Mouse (Mus musculus) ES-Bruce4 (cell line): ENCODE data around the gene Sh3bgrl3.

ENCODE experiments used
- CTCF ChIP-seq: IDR thresholded peaks from one replicate; pipeline ENCODE4 v1.8.1; 2011; ENCODE audit warnings: low read depth, low read length
- POLR2A ChIP-seq: IDR thresholded peaks from one replicate; pipeline ENCODE4 v1.8.1; 2011; ENCODE audit warnings: low read length; ENCODE audit not compliant: insufficient read depth

DNA sequence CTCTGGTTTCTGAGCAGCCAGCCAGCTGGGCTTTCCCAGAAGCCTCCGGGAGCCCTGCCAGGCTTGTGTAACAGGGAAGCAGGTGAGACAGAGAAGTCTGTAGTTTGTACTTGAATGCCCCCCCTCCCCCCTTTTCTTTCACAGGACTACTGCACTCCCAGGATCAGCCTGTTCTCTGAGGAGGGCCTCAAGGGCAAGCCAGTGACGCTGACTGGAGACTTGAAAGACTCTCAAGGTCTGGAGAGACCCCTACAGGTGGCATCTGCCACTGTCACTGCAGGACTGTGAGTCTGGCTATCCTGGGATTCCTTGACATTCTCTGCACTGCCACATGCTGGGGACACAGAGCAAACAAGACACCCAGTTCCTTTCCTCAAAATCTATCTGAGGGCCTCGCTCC, 49.9 kb downstream of the Sh3bgrl3 start:
- peak; percentile 86 for TF ChIP-seq CTCF
- no peak for TF ChIP-seq POLR2A
